Mouse (Mus musculus) layer of hippocampus, adult 11-12 months (tissue): ENCODE results near the gene Jarid2.

ENCODE experiments used
- DNase-seq: peaks from one replicate; pipeline ENCODE4 v3.0.0; 2022; ENCODE audit warnings: low spot score

The Jarid2 gene

DNA sequence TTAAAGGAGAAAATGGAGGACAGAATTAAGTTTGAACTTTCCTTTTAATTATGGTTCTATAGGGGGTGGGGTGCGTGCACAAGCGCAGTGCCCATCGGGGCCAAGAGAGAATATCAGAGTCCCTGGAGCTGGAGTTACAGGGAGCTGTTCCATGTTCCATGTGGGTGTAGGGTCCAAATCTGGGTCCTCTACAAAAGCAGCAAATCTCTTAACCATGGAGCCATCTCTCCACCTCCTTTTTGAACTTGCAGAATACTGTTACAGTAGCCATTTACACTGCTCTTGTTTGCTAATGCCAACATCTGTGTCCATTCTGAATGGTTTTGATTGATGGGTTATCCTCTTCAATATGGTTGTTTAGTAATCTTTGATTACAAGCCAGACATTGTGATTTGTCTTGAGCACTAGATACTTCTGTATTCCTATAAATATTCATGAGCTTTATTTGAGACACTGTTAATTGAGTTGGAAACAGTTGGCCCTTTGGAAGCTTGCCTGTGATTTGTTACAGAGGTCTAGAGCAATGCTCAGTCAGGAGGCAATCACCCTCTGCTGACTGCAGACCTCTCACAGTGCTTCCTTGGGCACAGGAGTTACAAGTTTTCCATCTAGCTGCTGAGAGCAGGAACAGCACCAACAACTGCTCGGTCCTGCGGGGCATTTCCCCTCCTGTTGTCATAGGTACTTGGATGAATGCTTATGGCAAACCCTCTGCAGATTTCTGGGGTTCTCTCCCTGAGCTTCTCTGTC, 231.4 kb downstream of the Jarid2 start:
- peak; percentile 45 for DNase-seq
